Mouse (Mus musculus) heart, adult 11 months (tissue): ENCODE measurements around the gene Lsamp.

Source experiments
- DNase-seq: peaks from one replicate; pipeline ENCODE4 v3.0.0; 2022

Gene Lsamp

GRCm38 (mm10) chr16:41612229-41612628 lies 1628.1 kb downstream of the Lsamp start:
- DNase-seq: no peak

GRCm38 (mm10) chr16:41623871-41624270 lies 1639.7 kb downstream of the Lsamp start:
- DNase-seq: peak; percentile 70

- DNase-seq: no peak
Observed at GRCm38 (mm10) chr16:41633898-41634297, 1649.7 kb downstream of the Lsamp start.

GRCm38 (mm10) chr16:41640876-41641275 lies 1656.7 kb downstream of the Lsamp start:
- DNase-seq: no peak

- no peak for DNase-seq
Observed at GRCm38 (mm10) chr16:41653261-41653660, 1669.1 kb downstream of the Lsamp start.

- DNase-seq: no peak
Observed at GRCm38 (mm10) chr16:41674316-41675038, 1690.3 kb downstream of the Lsamp start.

- no peak for DNase-seq
Observed at GRCm38 (mm10) chr16:41675774-41676173, 1691.6 kb downstream of the Lsamp start.

GRCm38 (mm10) chr16:41692435-41692834 lies 1708.3 kb downstream of the Lsamp start:
- DNase-seq: no peak

- DNase-seq: no peak
Observed at GRCm38 (mm10) chr16:41701790-41702428, 1717.7 kb downstream of the Lsamp start.

- no peak for DNase-seq
Observed at GRCm38 (mm10) chr16:41728900-41729585, 1744.9 kb downstream of the Lsamp start.

GRCm38 (mm10) chr16:41729911-41730310 lies 1745.8 kb downstream of the Lsamp start:
- DNase-seq: no peak

GRCm38 (mm10) chr16:41745037-41745436 lies 1760.9 kb downstream of the Lsamp start:
- DNase-seq: peak; percentile 98

GRCm38 (mm10) chr16:41746235-41746911 lies 1762.2 kb downstream of the Lsamp start:
- DNase-seq: no peak

GRCm38 (mm10) chr16:41747874-41748273 lies 1763.7 kb downstream of the Lsamp start:
- DNase-seq: no peak

GRCm38 (mm10) chr16:41748759-41749158 lies 1764.6 kb downstream of the Lsamp start:
- no peak for DNase-seq

- no peak for DNase-seq
Observed at GRCm38 (mm10) chr16:41764285-41764684, 1780.1 kb downstream of the Lsamp start.

GRCm38 (mm10) chr16:41771427-41772125 lies 1787.4 kb downstream of the Lsamp start:
- DNase-seq: no peak

- peak; percentile 97 for DNase-seq
Observed at GRCm38 (mm10) chr16:41777586-41777985, 1793.4 kb downstream of the Lsamp start.

- DNase-seq: peak; percentile 81
Observed at GRCm38 (mm10) chr16:41785600-41785999, 1801.4 kb downstream of the Lsamp start.

GRCm38 (mm10) chr16:41786704-41787103 lies 1802.5 kb downstream of the Lsamp start:
- DNase-seq: no peak

- DNase-seq: peak; percentile 61
Observed at GRCm38 (mm10) chr16:41787146-41787545, 1803.0 kb downstream of the Lsamp start.

GRCm38 (mm10) chr16:41790016-41790415 lies 1805.9 kb downstream of the Lsamp start:
- no peak for DNase-seq

- no peak for DNase-seq
Observed at GRCm38 (mm10) chr16:41820369-41820768, 1836.2 kb downstream of the Lsamp start.
